Mouse (Mus musculus): ENCODE data around the gene Calcr. TPM values are rescaled to one million over a fixed set of nuclear protein-coding genes. Genes with fewer than 3 reads are reported as not detected.

Gene Calcr
- polyA plus RNA-seq, 1 experiment from 2014 or later, result 6.7 TPM

MicroRNAs encoded within 50 kb of the gene (microRNA counts, 519-probe panel; counts per million panel counts)
- microRNA mmu-miR-489, result not detected
- microRNA mmu-miR-653, result not detected

Small RNA genes lying within 50 kb of the gene (microRNA-seq; reads per million reads assigned to microRNA genes)
- gene Mir489 (0.73 reads per million), gene Mir653 (4.7 reads per million, percentile 26 among the genes with 10 or more reads in this experiment)

Other genes with a start within 250 kb of the Calcr start
- gene Tfpi2, start 224.2 kb upstream of the Calcr start, polyA plus RNA-seq (2014; fragmentation: Nextera tagmentation; extraction: Ambion mirVana), result 0.28 and 0.41 TPM in 2 replicates
- gene Gngt1, start 229.1 kb upstream of the Calcr start, polyA plus RNA-seq (2014; fragmentation: Nextera tagmentation; extraction: Ambion mirVana), result not detected in 2 replicates
- 15.4 and 24.5 TPM in 2 replicates for gene Gng11, start 239.2 kb upstream of the Calcr start, polyA plus RNA-seq (2014; fragmentation: Nextera tagmentation; extraction: Ambion mirVana)

All from midbrain, embryonic 14.5 days (tissue).